Mouse (Mus musculus) ovary, postnatal 14 days (tissue): Measurements from ENCODE around the gene Ttll1.

Experiments
- DNase-seq: peaks from one replicate; pipeline ENCODE4 v3.0.0; 2022; ENCODE audit warnings: low spot score

The Ttll1 gene

DNA sequence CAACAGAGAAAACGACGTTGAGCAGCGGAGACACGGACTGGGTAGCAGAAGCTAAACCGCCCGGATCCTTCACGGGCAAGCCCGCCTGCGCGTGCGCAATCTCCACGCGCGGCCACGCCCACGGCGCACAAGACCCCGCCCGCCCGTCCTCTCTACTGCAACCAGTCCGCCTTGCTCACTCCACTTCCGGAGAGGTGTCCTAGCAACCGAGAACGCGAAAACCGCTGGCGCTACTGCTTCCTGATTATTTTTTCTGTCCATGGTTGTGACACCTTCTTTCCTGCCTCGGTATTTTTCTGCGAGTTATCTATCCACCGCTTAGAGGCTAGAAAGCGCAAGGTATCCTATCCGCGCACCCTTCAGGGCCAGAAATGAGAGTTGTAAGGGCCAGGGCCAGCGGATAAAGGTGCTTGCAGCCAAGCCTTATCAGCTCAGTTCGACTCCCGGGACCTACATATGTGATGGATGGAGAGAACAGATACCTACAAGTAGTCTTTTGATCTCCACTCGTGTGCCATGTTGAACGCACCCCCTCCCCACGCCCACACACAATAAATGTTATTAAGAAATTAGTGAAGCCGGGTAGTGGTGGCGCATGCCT lies at the start of gene Ttll1:
TSS of gene Ttll1 (minus strand) at position 89 of the 601 bp plus-strand sequence.
- DNase-seq, result peak; percentile 91

DNA sequence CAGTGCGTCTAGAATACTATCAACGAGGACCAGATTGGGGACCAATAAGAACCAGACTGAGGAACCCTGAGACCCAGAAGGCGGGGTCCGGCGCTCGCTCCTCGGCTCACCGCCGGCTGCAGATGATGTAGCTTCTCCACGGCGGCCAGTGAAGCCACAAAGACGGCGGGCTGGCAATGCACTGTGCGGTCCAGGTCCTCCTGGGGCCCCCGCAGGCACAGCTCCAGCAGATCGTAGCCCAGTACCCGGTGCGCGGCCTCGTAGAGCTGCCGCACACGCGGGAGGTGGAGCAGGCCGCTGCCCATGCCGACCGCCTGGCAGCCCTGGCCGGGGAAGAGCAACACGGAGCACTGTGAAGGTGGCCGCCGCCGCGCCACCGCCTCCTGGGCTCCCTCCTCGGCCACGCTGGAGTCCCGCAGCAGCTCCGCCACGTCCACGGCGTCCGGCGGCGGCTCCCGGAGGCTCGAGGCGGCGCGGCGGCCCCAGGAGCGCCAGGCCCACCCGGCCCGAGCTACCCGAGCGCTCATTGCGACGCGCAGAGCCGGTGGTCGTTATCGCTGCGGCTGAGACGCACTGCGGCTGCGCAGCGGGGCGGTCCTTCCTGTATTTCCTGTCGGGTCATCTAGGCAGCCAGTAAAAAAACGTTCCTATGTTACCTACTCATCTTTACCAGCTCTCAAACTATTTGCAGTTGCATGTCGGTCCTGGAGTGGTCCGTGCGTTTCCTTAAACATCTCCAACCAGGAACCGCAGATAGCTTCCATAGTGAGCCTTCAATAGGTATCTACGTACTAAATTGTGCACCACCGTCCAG lies 44.7 kb upstream of the Ttll1 start:
- peak; percentile 70 for DNase-seq

GRCm38 (mm10) chr15:83553831-83554230 lies 43.1 kb upstream of the Ttll1 start:
- no peak for DNase-seq

DNA sequence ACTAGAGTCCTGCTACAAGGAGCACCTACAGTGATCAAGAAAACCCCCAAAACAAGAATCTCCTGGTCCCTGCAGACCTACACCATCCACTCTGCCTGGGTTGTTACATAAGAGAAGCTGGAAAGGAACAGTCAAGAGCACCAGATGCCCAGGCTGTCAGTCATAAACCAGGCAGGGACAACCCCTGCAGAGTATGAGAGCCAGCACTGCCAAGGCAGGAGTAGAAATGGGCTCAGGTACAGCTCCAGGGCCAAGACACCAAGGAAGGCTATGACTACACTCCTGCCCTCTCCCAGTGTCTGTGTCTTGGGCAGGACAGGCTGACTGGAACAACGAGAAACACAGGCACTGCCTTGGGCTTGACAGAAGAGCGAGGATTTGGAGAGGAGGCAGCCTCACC lies 39.4 kb upstream of the Ttll1 start:
- DNase-seq, result no peak

DNA sequence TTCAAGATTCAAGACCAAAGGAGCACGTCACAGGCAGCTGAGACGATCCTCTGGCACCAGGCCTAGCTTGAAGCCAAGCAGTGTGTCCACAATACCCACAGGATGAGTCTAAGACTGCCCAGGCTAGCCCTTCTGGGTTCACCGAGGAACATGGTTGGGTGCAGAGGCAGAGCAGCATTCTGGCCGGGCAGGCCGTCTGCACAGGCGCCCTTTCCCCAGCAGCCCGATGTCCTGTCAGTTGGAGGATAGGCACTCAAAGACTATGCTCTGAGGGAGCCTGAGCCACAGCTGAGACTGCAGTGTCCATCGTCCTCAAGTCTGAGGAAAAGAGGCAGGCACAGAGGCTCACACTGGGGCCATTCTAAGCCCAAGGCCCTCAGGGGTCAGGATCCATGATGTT lies 36.5 kb upstream of the Ttll1 start:
- DNase-seq, result no peak

GRCm38 (mm10) chr15:83546029-83546428 lies 35.3 kb upstream of the Ttll1 start:
- DNase-seq, result no peak

- no peak for DNase-seq
Observed at GRCm38 (mm10) chr15:83541647-83542287, 31.1 kb upstream of the Ttll1 start.

DNA sequence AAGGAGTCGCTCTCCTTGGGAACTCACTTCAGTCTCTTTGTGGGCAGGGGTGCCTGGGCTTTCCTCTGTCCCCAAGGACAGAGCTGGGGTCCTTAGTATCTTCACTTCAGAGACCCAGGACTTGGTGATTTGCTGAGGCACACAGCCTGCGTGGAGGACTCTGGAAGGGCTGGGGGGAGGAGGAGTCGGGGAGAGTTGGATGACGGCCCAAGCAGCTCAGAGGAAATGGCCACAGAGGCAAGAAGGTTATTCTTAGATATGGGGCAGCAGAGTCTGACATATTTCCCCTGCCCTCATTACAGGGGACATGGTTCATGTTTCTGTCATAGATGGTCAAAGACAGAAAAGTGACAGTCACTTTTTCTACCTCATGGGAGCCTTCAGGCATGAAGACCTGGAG lies 29.2 kb upstream of the Ttll1 start:
- DNase-seq, result no peak

DNA sequence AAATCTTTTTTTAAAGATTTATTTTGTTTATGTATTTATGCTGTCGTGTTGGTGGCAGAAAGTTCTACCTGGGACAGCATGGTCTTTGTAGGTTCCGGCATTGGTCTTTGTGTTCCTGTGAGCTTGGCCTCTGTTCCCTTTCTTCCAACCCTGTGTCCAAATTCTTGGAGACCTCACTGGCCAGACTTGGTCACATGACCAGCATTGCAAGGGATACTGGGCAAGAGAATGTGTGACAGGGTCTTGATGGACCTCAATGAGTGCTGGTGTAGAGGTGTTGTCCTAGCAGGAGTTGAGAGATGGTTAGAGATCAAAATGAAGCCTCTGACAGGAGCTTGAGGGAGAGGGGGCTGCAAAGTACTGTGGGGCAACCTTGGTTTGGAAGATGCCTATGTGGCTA lies 28.2 kb upstream of the Ttll1 start:
- no peak for DNase-seq

DNA sequence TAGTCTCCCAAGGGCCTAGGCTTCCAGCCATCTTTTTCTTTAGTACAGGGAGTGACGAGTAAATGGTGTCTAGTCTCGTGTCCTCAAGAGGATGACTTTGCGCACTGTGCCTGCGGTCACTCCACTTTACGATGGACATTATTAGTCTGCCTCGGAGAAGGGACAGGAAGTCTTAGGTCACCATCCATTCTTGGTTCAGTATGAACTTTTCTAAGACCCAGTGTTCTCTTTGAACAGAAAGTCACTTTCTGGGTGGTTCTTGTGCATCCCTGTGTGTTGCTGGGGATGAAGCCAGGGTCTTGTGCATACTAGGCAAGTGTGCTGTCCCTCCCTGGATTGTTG lies 25.2 kb upstream of the Ttll1 start:
- DNase-seq, result no peak

GRCm38 (mm10) chr15:83534960-83535889 lies 24.5 kb upstream of the Ttll1 start:
- no peak for DNase-seq

DNA sequence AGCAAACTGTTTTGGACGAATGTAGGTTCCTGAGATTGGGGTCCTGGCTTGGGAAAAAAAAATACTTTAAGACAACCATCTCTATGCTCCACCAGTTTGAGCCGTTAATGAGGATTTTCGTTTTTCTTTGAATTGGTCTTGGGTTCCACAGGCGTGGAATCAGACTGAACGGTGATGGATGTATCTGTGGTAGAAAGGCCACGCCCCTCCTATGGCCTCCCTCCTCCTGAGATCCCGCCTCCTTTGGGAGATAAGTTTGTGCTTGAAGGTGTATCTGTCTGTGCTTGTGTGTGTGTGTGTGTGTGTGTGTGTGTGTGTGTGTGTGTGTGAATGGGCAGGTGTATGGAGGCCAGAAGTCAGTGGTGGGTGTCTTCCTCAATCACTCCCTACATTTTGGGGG lies 21.9 kb upstream of the Ttll1 start:
- no peak for DNase-seq

GRCm38 (mm10) chr15:83531961-83532469 lies 21.3 kb upstream of the Ttll1 start:
- no peak for DNase-seq

- DNase-seq, result no peak
Observed at GRCm38 (mm10) chr15:83530688-83531087, 20.0 kb upstream of the Ttll1 start.

- DNase-seq, result no peak
Observed at GRCm38 (mm10) chr15:83530233-83530632, 19.5 kb upstream of the Ttll1 start.

DNA sequence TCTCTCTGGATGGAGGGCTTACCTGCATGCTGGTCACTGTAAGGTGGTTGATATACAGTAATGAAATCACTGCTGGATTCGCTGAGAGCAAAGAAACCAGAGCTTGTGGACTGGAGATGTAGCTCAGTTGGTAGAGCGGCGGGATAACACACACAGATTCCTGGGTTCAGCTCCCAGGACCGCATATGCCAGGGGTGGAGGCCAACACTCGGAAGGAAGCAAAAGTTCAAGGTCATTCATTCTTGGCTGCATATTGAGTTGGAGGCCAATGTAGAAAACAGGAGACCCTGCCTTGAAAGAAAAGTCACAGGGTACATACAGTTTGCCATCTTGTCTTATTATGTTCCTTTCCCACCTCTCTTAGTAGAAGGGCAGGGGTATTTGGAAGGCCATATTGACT lies 19.1 kb upstream of the Ttll1 start:
- DNase-seq, result no peak

DNA sequence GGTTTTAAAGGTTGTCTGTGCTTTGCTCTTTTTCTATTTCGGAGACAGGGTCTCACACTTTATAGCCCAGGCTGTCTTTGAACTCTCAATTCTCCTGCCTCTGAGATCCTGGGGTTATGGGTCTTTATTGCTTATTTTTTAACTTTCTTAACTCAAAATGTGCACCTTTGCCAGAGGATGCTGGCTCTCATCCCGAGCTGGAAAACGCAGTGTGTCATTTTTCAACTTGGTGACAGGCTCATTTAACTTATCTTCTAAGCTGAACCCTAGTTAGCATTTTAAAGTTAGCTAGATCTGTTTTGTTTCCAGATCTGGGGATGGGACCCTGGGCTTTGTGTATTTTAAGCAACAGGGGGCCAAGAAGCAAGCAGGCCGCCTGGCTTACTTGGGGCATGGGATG lies 18.2 kb upstream of the Ttll1 start:
- no peak for DNase-seq

- DNase-seq, result no peak
Observed at GRCm38 (mm10) chr15:83527747-83528146, 17.1 kb upstream of the Ttll1 start.

- no peak for DNase-seq
Observed at GRCm38 (mm10) chr15:83527092-83527437, 16.4 kb upstream of the Ttll1 start.

DNA sequence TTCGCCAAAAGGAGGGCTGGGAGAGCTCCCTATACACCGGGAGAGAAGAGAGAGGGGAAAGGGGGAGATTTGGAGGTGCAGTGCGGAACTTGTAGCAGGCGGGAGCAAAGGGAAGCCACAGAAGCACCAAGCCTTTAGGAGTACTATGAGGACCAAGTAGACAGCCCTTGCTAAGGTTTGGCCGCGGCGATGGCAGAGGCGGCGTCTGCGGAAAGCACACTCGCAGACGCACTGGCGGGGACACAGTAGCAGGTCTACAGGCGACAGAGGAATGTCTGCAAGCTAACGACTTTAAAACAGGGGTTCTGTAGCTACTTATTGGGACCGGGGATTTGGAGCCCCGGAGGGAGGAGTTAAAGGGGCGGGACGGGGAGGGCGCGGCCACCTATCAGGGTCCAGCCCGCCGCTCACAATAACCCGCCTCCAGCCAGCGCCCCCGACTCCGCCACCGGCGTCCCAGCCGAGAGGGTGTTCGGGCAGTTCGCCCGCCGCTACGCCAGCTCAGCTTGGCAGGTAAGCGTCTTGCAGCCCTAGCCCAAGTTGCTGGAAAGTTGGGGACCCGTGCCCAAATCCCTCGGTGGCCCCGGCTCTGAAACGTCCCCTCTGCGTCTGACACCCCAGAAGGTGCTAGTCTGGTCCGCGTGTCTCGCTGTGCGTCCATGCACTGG lies 15.9 kb upstream of the Ttll1 start, which contains the start of gene Bik:
TSS of gene Bik (plus strand) at position 439 of the 668 bp plus-strand sequence.
- no peak for DNase-seq

- DNase-seq, result no peak
Observed at GRCm38 (mm10) chr15:83524333-83524729, 13.6 kb upstream of the Ttll1 start.
